Mouse (Mus musculus) myocyte (in vitro differentiated cells): ENCODE results near the gene Rere. TPM values are rescaled to one million over a fixed set of nuclear protein-coding genes. Genes with fewer than 3 reads are reported as not detected.
"Not testable (repeated sequence)": the region's sequence is repeated elsewhere in the genome, so short reads cannot be mapped to it uniquely, and the experiment has no call there.

Experiments used
- H3K27me3 ChIP-seq: one replicate; pipeline ENCODE4 v1.6.1; 2011; ENCODE audit not compliant: control insufficient read depth, insufficient read depth, insufficient read length
- H3K36me3 ChIP-seq: one replicate; pipeline ENCODE4 v1.6.1; 2011; ENCODE audit not compliant: control insufficient read depth, insufficient read depth
- H3K4me2 ChIP-seq: one replicate; pipeline ENCODE4 v1.6.1; 2011; ENCODE audit warnings: low read depth, control low read depth
- H3K4me3 ChIP-seq: one replicate; pipeline ENCODE4 v1.5.1; 2011; ENCODE audit warnings: mild to moderate bottlenecking, control low read depth, moderate library complexity
- H3K79me2 ChIP-seq: one replicate; pipeline ENCODE4 v1.6.1; 2011; ENCODE audit not compliant: control insufficient read depth, insufficient read depth
- H3ac ChIP-seq: one replicate; pipeline ENCODE4 v1.6.1; 2011; ENCODE audit not compliant: control insufficient read depth, insufficient read length
- CEBPB ChIP-seq: IDR thresholded peaks from 2 replicates; pipeline ENCODE4 v1.6.1; 2011; ENCODE audit warnings: mild to moderate bottlenecking, moderate library complexity; ENCODE audit not compliant: poor library complexity, insufficient read depth, severe bottlenecking
- E2F4 ChIP-seq: IDR thresholded peaks from one replicate; pipeline ENCODE4 v1.6.1; 2011; ENCODE audit warnings: mild to moderate bottlenecking, control low read depth, moderate library complexity; ENCODE audit not compliant: insufficient read depth
- MAX ChIP-seq: IDR thresholded peaks from one replicate; pipeline ENCODE4 v1.6.1; 2011; ENCODE audit warnings: low read depth, mild to moderate bottlenecking, control low read depth
- MYOD1 ChIP-seq, 3 experiments: IDR thresholded peaks; one replicate each; pipeline ENCODE4 v1.6.1; 2011; ENCODE audit warnings: control low read depth in 2 of 3, low read depth in 2 of 3, mild to moderate bottlenecking in 2 of 3, moderate library complexity in 1 of 3; ENCODE audit not compliant: insufficient read length in 2 of 3, control insufficient read depth in 1 of 3
- MYOG ChIP-seq, 3 experiments: IDR thresholded peaks; one replicate each; pipeline ENCODE4 v1.6.1; 2011; ENCODE audit warnings: control low read depth in 2 of 3, low read depth in 2 of 3, mild to moderate bottlenecking in 2 of 3; ENCODE audit not compliant: insufficient read length in 2 of 3, control insufficient read depth in 1 of 3, insufficient read depth in 1 of 3
- POLR2A ChIP-seq: IDR thresholded peaks from one replicate; pipeline ENCODE4 v1.6.1; 2011; ENCODE audit warnings: low read depth, mild to moderate bottlenecking, control low read depth, moderate library complexity; ENCODE audit not compliant: insufficient read length
- POLR2AphosphoS2 ChIP-seq: IDR thresholded peaks from one replicate; pipeline ENCODE4 v1.6.1; 2011; ENCODE audit warnings: low read depth, control low read depth; ENCODE audit not compliant: insufficient read length
- REST ChIP-seq: IDR thresholded peaks from one replicate; pipeline ENCODE4 v1.6.1; 2011; ENCODE audit warnings: mild to moderate bottlenecking, control low read depth, moderate library complexity; ENCODE audit not compliant: insufficient read depth, insufficient read length
- SRF ChIP-seq: IDR thresholded peaks from one replicate; pipeline ENCODE4 v1.6.1; 2011; ENCODE audit warnings: low read depth; ENCODE audit not compliant: control insufficient read depth, insufficient read length
- TCF12 ChIP-seq: IDR thresholded peaks from one replicate; pipeline ENCODE4 v1.6.1; 2011; ENCODE audit warnings: mild to moderate bottlenecking, control low read depth; ENCODE audit not compliant: poor library complexity, insufficient read depth, severe bottlenecking
- TCF3 ChIP-seq: IDR thresholded peaks from one replicate; pipeline ENCODE4 v1.6.1; 2011; ENCODE audit warnings: low read depth, control low read depth; ENCODE audit not compliant: insufficient read length
- USF1 ChIP-seq: IDR thresholded peaks from one replicate; pipeline ENCODE4 v1.6.1; 2011; ENCODE audit warnings: low read depth, mild to moderate bottlenecking, control low read depth, moderate library complexity
- polyA plus RNA-seq: library from polyadenylated mRNA; unstranded; fragments of >200 nt; fragmentation: generic; extraction: Trizol; gene quantifications from one replicate; pipeline ENCODE4 v1.2.1, GENCODE M21; 2012; ENCODE audit warnings: missing spikeins

Gene Rere
- polyA plus RNA-seq, 1 experiment, result 34.0 TPM

DNA sequence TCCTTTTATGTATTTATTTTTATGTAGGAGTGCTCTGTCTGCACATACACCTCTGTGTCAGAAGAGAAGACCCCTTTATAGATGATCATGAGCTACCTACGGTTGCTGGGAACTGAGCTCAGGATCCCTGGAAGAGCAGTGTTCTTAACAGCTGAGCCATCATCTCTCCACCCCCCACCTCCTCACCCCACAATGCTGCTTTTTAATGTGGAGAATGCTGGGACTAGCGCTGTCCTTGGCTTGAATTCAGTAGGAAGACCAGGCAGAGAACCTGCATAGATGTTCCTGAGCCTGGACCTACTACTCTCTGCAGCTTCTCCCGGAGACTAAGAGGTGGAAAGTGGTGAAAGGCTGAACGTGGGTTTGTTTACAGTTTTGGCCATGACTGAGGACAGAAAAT is 269.9 kb downstream of the Rere start:
- Histone ChIP-seq H3K36me3 (peaks cover 2% of the 10 kb centered on the region), H3ac (no peak overlapping the region), H3K4me2 (no peak overlapping the region), H3K27me3 (no peaks in the 10 kb centered on the region), H3K79me2 (no peaks in the 10 kb centered on the region), H3K4me3 (no peak overlapping the region)
- TF ChIP-seq TCF3 (no peak), POLR2A (no peak), MAX (no peak), MYOG (IDR thresholded peaks at IDR 0.05; ENCODE audit: control insufficient read depth in 1 of 3, insufficient read depth in 1 of 3, insufficient read length in 2 of 3, low read depth in 2 of 3) (no peak), CEBPB (no peak), TCF12 (no peak), E2F4 (no peak), REST (no peak), SRF (no peak)

DNA sequence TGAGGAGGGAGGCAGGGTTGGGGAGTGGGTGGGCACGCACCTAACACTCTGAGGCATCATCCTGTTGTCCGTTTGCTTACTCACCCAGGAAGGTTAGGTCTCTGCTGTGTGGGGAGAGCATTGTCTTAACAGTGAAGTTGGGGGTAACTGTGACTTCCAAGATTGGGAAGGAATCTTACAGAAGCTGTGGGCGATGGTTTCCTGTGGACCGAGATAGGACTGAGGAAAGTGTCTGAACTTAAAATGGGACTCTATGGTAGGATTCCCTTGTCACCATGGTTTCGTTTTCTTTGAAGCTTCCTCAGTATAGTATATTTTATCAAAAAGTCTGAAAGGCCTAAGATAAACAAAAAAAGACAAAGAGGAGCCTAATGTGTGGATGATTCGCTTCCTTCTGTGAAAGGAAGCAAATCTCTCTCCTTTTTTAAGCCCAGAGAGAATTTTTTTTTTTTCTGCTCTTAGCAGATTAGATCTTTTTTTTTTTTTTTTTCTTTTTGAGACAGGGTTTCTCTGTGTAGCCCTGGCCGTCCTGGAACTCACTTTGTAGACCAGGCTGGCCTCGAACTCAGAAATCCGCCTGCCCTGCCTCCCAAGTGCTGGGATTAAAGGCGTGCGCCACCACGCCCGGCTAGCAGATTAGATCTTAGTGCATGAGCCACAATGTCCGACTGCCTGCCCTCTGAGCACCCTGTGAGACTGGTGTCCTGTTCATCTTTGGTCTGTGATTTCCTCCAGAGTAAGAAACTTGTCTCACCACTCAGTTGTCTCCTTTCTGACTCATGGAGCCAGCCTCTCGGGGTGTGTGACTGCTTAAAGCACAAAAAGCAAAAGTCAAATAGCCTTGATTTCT is 271.5 kb downstream of the Rere start:
- no peak for TF ChIP-seq E2F4
- TF ChIP-seq MYOG (IDR thresholded peaks at IDR 0.05; ENCODE audit: control insufficient read depth in 1 of 3, insufficient read depth in 1 of 3, insufficient read length in 2 of 3, low read depth in 2 of 3), result no peak
- TF ChIP-seq MAX, result no peak
- no peak for TF ChIP-seq POLR2A
- no peak for TF ChIP-seq MYOD1 (IDR thresholded peaks at IDR 0.05; ENCODE audit: control insufficient read depth in 1 of 3, insufficient read length in 2 of 3, low read depth in 2 of 3)
- TF ChIP-seq CEBPB, result no peak
- no peak for TF ChIP-seq USF1
- no peak for TF ChIP-seq SRF
- TF ChIP-seq TCF12, result no peak
- no peak for TF ChIP-seq TCF3
- TF ChIP-seq POLR2AphosphoS2, result no peak
- TF ChIP-seq REST, result no peak
- H3ac ChIP-seq, result no peak overlapping the region
- no peaks in the 10 kb centered on the region for H3K36me3 ChIP-seq

DNA sequence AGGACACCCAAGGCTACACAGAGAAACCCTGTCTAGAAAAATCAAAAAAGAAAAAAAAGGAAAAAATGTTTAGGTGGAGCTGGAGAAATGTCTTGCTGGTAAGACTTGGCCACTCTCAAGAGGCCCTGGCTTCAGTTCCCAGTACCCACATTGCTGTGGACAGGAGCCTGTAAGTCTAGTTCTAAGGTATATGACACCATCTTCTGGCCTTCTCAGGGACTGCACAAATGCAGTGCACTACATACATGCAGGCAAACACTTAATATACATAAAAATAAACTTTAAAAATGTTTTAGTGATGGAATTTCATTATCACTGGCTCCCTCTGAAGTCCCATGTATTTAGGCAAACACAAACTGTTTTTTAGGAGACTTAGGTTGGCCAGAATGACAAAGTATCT is 274.3 kb downstream of the Rere start:
- Histone ChIP-seq H3K27me3 (no peaks in the 10 kb centered on the region), H3ac (no peak overlapping the region), H3K4me2 (peak overlapping the region; percentile 76), H3K4me3 (no peak overlapping the region), H3K79me2 (no peaks in the 10 kb centered on the region), H3K36me3 (no peaks in the 10 kb centered on the region)
- TF ChIP-seq USF1 (no peak), SRF (no peak), MYOD1 (IDR thresholded peaks at IDR 0.05; ENCODE audit: control insufficient read depth in 1 of 3, insufficient read length in 2 of 3, low read depth in 2 of 3) (no peak), REST (no peak), POLR2A (no peak), CEBPB (no peak), MYOG (IDR thresholded peaks at IDR 0.05; ENCODE audit: control insufficient read depth in 1 of 3, insufficient read depth in 1 of 3, insufficient read length in 2 of 3, low read depth in 2 of 3) (no peak), TCF12 (no peak), E2F4 (no peak), MAX (no peak), POLR2AphosphoS2 (no peak), TCF3 (no peak)

More for the DNA sequence above, 271.5 kb downstream of the Rere start:
- no peaks in the 10 kb centered on the region for H3K27me3 ChIP-seq
- H3K4me2 ChIP-seq, result no peak overlapping the region
- H3K79me2 ChIP-seq, result no peaks in the 10 kb centered on the region
- H3K4me3 ChIP-seq, result no peak overlapping the region

DNA sequence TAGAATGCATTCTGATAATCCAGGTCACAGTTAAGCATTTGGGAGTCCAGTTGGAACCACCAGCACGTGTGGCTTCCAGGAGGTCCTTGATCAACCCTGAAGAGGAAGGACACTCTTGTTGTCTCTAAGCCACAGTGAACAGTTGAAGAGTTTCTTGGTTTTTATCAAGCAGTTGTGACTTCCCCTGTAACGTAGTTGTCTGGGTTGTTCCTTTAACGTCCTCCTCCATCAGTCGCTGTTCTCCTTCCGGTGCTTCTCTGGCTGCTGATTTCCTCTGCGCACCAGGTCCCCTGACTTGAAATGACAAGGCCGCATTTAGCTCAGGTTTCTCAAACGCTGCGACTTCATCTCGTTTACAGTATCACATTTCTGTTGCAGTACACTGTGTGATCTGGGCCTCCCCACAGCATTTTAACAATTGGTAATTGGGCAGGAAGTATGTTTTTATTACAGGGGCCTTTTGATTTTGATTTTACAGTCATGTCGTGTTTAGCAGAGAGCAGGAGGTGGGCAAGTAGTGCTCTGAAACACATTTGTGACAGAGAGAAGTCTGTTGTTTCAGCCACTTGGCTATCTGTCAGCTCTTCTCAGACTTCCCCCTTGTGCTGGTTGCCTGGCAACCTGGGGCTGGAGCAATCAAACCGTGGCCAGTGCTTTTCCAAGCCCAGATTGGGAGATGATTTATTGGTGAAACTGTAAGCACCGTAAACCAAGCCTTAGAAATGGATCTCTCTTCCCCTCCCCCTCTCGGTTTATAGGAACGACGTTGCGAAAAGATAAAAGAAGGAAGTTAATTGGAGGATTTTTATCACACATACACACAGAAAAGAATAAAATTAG is 275.2 kb downstream of the Rere start:
- Histone ChIP-seq H3K79me2 (no peaks in the 10 kb centered on the region), H3K4me2 (peak overlapping the region; percentile 76), H3ac (no peak overlapping the region), H3K36me3 (no peaks in the 10 kb centered on the region), H3K4me3 (no peak overlapping the region), H3K27me3 (no peaks in the 10 kb centered on the region)
- TF ChIP-seq TCF12, result no peak
- no peak for TF ChIP-seq CEBPB
- TF ChIP-seq USF1, result no peak
- no peak for TF ChIP-seq REST
- TF ChIP-seq POLR2A, result no peak
- no peak for TF ChIP-seq SRF
- TF ChIP-seq E2F4, result no peak
- TF ChIP-seq TCF3, result no peak
- no peak for TF ChIP-seq POLR2AphosphoS2
- no peak for TF ChIP-seq MYOD1 (IDR thresholded peaks at IDR 0.05; ENCODE audit: control insufficient read depth in 1 of 3, insufficient read length in 2 of 3, low read depth in 2 of 3)
- no peak for TF ChIP-seq MAX
- no peak for TF ChIP-seq MYOG (IDR thresholded peaks at IDR 0.05; ENCODE audit: control insufficient read depth in 1 of 3, insufficient read depth in 1 of 3, insufficient read length in 2 of 3, low read depth in 2 of 3)

- not testable (repeated sequence) for H3K27me3 ChIP-seq, H3K4me3 ChIP-seq, H3ac ChIP-seq, H3K79me2 ChIP-seq, H3K36me3 ChIP-seq
- peak overlapping the region; percentile 76 for H3K4me2 ChIP-seq
Observed at GRCm38 (mm10) chr4:150557289-150557688, 275.8 kb downstream of the Rere start.
